Mouse (Mus musculus) forelimb bud, embryonic 11.5 days (tissue): ENCODE measurements around the gene Cars2.
"Not testable (repeated sequence)": the region's sequence is repeated elsewhere in the genome, so short reads cannot be mapped to it uniquely, and the experiment has no call there.

Experiments
- DNase-seq: peaks from one replicate; pipeline ENCODE4 v3.0.0-alpha.2; 2012; ENCODE audit warnings: low read depth, low spot score

Cars2 gene

DNA sequence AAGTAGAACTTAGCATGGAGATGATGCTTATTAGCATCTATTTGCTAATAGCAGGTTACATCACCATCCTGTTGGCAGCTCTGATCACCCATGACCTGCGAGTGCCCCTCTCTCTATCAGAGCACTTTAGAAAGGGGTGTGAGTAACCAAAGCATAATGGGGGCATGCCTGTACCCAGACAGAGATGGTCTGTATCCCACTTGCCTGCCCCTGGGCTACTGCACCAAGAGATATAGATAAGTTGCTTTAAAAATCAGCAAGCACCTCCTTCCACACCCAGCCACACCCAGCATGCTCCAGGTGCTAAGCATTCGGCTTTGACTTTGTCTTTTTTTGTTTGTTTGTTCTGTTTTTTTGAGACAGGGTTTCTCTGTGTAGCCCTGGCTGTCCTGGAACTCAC lies 74.7 kb downstream of the Cars2 start:
- DNase-seq, result no peak

DNA sequence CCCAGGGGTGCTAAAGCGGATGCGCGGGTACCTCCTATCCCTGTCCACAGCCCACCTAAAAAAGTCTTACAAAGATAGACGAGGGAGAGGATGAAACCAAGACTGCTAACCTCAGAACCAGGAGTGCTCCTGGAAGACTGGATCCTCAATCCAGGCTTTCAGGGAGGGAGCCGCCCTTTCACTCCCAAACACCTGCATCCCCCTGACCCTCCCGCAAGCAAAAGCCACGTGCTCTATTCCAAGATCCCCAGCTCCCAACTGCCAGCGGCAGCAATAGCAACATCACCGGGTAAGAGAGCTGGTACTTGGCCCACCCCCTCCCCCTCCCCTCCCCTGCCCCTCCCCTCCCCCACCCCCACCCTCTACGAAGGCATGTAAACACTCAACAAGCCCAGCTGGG lies 75.2 kb downstream of the Cars2 start:
- DNase-seq, result no peak

DNA sequence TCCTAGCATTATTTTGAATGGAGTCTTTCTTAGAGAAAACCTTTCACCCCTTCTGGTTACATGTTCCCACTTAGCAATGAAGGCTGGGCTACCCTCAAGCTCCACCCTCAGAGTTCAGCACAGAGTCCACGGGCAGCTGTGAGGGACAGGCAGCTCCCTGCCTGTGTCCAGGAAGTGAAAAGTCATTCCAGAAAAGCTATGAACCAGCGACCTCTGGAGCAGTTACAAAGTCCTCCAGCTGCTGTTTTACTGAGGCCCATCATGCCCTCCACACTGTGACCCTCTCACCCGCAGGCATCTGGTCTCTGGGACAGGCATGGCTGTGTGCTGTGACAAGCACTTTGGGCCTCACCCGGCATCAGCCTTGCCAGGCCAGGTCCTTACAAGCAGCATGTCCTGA lies 77.5 kb downstream of the Cars2 start:
- peak; percentile 46 for DNase-seq

DNA sequence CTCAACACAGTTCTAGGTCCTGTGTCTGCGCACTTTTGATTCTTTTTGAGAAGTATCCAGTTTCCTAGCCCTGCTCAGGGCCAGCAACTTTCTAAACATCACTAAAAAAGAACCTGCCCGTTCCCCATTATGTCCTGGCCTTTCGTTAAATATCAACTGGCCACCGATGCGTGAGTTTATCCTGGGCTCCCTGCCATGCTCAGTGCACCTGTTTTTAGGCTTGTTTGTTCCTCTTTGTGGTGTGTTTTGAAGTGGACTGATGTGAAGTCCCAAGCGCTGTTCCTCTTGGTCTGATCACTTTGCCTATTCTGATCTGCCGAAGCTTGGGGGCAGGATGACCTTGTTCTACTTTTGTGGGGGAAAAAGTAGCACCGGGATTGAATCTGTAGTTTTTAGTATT lies 79.3 kb downstream of the Cars2 start:
- no peak for DNase-seq

DNA sequence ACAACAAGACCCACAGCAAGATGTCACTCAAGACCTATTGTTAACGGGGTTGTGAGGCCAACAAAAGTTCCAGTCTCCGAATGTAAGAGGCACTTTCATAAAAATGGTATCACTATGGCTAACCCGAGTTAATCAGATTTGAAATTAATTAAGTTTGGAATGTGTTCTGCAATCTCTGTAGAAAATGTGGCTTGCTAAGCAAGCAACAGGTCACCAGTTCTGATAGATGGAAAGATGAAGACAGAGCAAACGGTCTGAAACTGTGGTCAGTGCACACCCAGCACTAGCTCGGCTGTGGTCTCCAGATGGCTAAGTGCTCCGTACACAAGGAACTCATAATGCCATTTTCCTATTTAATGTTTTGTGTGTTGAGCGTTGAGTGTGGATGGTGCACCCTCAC lies 79.9 kb downstream of the Cars2 start:
- DNase-seq, result no peak

DNA sequence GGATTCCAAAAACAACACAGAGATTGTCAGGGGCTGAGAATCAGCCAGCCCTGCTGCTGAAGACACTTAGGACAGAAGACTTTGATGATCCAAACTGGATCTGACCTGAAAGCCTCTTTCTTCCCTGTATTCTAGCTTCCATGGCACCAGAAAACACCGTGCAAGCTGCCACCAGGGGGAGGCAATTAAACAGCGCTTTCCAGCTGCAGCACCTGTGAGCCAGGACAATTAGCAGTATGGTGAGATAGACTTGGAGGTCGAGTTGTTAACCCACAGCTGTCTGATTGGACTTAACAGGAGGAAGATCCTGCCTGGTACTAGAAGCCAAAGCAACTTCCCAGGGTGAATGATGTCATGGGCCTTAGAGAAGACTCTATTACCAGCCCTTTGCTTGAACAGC lies 81.5 kb downstream of the Cars2 start:
- peak; percentile 46 for DNase-seq

DNA sequence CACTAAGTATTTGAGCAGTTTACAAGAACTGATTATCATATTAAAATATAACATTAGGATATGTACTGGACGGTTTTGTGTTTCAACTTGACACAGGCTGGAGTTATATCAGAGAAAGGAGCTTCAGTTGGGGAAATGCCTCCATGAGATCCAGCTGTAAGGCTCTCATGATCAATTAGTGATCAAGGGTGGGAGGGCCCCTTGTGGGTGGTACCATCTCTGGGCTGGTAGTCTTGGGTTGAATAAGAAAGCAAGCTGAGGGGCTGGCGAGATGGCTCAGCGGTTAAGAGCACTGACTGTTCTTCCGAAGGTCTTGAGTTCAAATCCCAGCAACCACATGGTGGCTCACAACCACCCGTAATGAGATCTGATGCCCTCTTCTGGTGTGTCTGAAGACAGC lies 84.1 kb downstream of the Cars2 start:
- not testable (repeated sequence) for DNase-seq

DNA sequence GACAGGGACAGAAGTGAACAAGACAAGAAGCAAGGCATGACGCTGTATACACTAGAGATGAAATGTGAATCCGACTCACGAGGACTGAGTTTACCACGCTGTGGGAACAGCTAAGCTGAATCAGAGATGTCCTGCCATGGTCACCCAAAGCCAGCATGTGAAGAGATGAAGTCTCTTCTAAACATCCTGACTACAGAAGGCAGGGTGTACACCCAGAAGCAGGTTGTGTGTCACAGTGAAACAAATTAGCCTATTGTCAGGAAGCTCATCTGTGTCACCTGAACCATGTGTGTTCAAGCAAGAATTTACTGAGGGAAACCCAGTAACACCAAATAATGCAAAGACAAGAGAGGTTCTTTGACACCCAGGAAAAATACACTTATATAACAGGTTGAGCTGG lies 85.0 kb downstream of the Cars2 start:
- no peak for DNase-seq

DNA sequence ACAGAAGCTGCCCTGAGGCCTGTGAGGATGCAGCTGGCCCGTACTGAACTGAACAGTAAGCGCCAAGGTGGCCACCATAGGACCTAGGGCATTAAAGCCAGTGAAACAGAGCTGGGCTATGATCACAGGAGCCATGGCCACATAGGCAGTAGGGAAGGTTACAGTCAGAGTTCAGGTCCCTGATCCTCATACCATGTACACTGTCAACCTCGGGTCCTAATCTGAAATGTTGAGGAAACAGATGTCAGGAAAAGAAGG lies 85.9 kb downstream of the Cars2 start:
- DNase-seq, result no peak
